Mouse (Mus musculus): ENCODE results near the gene Inpp5b. TPM values are rescaled to one million over a fixed set of nuclear protein-coding genes. Genes with fewer than 3 reads are reported as not detected.

Inpp5b gene
- polyA plus RNA-seq, 1 experiment from 2014 or later = 23.7 TPM

- Histone ChIP-seq H3K4me1 (ENCODE audit: control insufficient read depth, insufficient read depth, low read length) (no peaks in the 10 kb centered on the region), H3K9ac (ENCODE audit: low read depth, low read length) (no peak overlapping the region), H3K4me3 (ENCODE audit: low read depth, low read length) (no peak overlapping the region), H3K27ac (replicated peaks; ENCODE audit: low read depth, low read length) (no peak overlapping the region), H3K9me3 (ENCODE audit: control insufficient read depth, low read length) (no peaks in the 10 kb centered on the region), H3K4me2 (ENCODE audit: low read depth, low read length) (no peak overlapping the region), H3K27me3 (replicated peaks; ENCODE audit: control insufficient read depth, insufficient read depth, low read length) (no peaks in the 10 kb centered on the region), H3K36me3 (ENCODE audit: control insufficient read depth, insufficient read depth, low read length) (peaks cover 80% of the 10 kb centered on the region)
- WGBS = 78% methylated on average over 5 of the region's 5 CpGs
- ATAC-seq (ENCODE audit: low read depth) (no peak), DNase-seq (ENCODE audit: low spot score) (no peak)
These were observed 88.0 kb downstream of the Inpp5b start for GRCm38 (mm10) chr4:124829671-124830070.

- H3K4me3 ChIP-seq (ENCODE audit: low read depth, low read length) = no peak overlapping the region
- peaks cover 65% of the 10 kb centered on the region for H3K36me3 ChIP-seq (ENCODE audit: control insufficient read depth, insufficient read depth, low read length)
- H3K9me3 ChIP-seq (ENCODE audit: control insufficient read depth, low read length) = no peaks in the 10 kb centered on the region
These were observed 91.1 kb downstream of the Inpp5b start for GRCm38 (mm10) chr4:124832796-124833195.

DNA sequence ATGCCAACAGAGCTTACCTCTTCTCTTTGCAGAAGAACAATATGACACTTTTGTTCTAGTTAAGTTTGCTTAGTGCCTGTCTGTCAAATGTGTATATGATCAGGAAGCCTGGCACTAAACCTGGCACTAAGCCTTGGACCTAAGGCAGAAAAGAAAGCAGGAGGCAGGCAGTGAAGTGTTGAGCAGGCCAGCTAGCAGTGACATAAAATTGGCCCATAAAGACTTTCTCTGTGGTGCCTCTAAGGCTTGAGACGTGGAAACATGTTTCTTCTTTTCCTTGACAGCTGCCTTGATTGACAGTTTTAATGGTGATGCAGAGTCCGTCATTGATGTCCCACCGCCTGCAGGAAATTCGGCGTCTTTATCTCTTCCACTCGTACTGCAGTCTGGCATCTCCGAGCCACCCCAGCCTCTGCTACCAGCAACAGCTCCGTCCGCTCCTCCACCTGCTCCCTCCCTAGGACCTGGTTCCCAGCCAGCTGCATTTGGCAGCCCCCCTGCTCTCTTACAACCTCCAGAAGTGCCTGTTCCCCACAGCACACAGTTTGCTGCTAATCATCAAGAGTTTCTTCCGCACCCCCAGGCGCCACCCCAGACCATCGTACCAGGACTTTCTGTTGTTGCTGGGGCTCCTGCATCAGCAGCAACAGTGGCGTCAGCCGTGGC lies 96.5 kb downstream of the Inpp5b start:
- Histone ChIP-seq H3K27me3 (replicated peaks; ENCODE audit: control insufficient read depth, insufficient read depth, low read length) (no peaks in the 10 kb centered on the region), H3K36me3 (ENCODE audit: control insufficient read depth, insufficient read depth, low read length) (peaks cover 65% of the 10 kb centered on the region), H3K9me3 (ENCODE audit: control insufficient read depth, low read length) (no peaks in the 10 kb centered on the region), H3K4me1 (ENCODE audit: control insufficient read depth, insufficient read depth, low read length) (no peaks in the 10 kb centered on the region), H3K27ac (replicated peaks; ENCODE audit: low read depth, low read length) (no peak overlapping the region), H3K4me3 (ENCODE audit: low read depth, low read length) (no peak overlapping the region), H3K4me2 (ENCODE audit: low read depth, low read length) (no peak overlapping the region), H3K9ac (ENCODE audit: low read depth, low read length) (no peak overlapping the region)
- DNase-seq (ENCODE audit: low spot score) (no peak), ATAC-seq (ENCODE audit: low read depth) (no peak)
- WGBS = 91% methylated on average over 14 of the region's 14 CpGs

More at GRCm38 (mm10) chr4:124832796-124833195, 91.1 kb downstream of the Inpp5b start:
- Histone ChIP-seq H3K27ac (replicated peaks; ENCODE audit: low read depth, low read length) (no peak overlapping the region), H3K4me1 (ENCODE audit: control insufficient read depth, insufficient read depth, low read length) (no peaks in the 10 kb centered on the region), H3K27me3 (replicated peaks; ENCODE audit: control insufficient read depth, insufficient read depth, low read length) (no peaks in the 10 kb centered on the region), H3K9ac (ENCODE audit: low read depth, low read length) (no peak overlapping the region), H3K4me2 (ENCODE audit: low read depth, low read length) (no peak overlapping the region)
- no peak for ATAC-seq (ENCODE audit: low read depth)
- 92% methylated on average over 10 of the region's 10 CpGs for WGBS
- DNase-seq (ENCODE audit: low spot score) = no peak

DNA sequence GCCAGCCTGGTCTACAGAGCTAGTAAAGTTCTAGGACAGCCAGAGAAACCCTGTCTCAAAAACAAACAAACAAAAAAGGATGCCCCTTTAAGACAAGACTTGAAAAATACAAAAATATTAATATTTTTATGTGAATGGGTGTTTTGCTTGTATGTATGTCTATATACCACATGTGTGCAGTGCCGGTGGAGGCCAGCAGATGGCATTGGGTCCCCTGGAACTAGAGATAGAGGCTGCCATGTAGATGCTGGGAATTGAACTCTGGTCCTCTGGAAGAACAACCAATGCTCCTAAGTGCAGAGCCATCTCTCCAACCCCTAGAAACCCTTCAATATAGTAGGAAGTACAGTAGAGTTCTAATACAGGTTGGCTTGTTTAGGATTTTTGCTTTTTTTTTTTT lies 99.3 kb downstream of the Inpp5b start:
- no peak for ATAC-seq (ENCODE audit: low read depth)
- H3K36me3 ChIP-seq (ENCODE audit: control insufficient read depth, insufficient read depth, low read length) = peaks cover 69% of the 10 kb centered on the region
- no peaks in the 10 kb centered on the region for H3K9me3 ChIP-seq (ENCODE audit: control insufficient read depth, low read length)
- H3K4me3 ChIP-seq (ENCODE audit: low read depth, low read length) = no peak overlapping the region
- no peaks in the 10 kb centered on the region for H3K27me3 ChIP-seq (replicated peaks; ENCODE audit: control insufficient read depth, insufficient read depth, low read length)
- no peak overlapping the region for H3K9ac ChIP-seq (ENCODE audit: low read depth, low read length)
- no peaks in the 10 kb centered on the region for H3K4me1 ChIP-seq (ENCODE audit: control insufficient read depth, insufficient read depth, low read length)
- H3K4me2 ChIP-seq (ENCODE audit: low read depth, low read length) = no peak overlapping the region
- H3K27ac ChIP-seq (replicated peaks; ENCODE audit: low read depth, low read length) = no peak overlapping the region
- DNase-seq (ENCODE audit: low spot score) = no peak
- 90% methylated on average over 1 of the region's 1 CpGs for WGBS

DNA sequence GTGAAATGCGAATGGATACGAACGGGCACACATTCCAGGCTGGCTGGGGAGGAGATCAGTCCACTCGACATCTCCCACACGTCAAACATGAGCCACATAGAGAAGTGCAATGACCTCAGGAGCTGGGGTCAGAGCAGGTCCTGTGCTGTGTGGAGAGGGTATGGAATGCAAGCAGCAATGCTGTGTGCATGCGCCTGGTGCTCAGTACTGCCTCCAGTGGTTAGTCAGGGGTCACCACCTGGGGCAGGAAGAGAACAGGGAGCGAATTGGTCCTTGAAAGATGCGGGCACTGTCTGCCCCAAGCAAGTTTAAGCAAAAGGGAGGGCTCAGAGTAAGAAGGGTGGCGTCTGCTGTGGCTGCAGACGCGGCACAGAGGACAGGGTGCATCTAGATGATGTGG lies 101.8 kb downstream of the Inpp5b start:
- Histone ChIP-seq H3K4me3 (ENCODE audit: low read depth, low read length) (no peak overlapping the region), H3K27me3 (replicated peaks; ENCODE audit: control insufficient read depth, insufficient read depth, low read length) (no peaks in the 10 kb centered on the region), H3K27ac (replicated peaks; ENCODE audit: low read depth, low read length) (no peak overlapping the region), H3K9me3 (ENCODE audit: control insufficient read depth, low read length) (no peaks in the 10 kb centered on the region), H3K9ac (ENCODE audit: low read depth, low read length) (no peak overlapping the region), H3K4me1 (ENCODE audit: control insufficient read depth, insufficient read depth, low read length) (no peaks in the 10 kb centered on the region), H3K4me2 (ENCODE audit: low read depth, low read length) (no peak overlapping the region), H3K36me3 (ENCODE audit: control insufficient read depth, insufficient read depth, low read length) (peaks cover 62% of the 10 kb centered on the region)
- WGBS = 62% methylated on average over 11 of the region's 11 CpGs
- no peak for DNase-seq (ENCODE audit: low spot score)
- ATAC-seq (ENCODE audit: low read depth) = peak; percentile 62; the same call in 1 of the 2 replicates

GRCm38 (mm10) chr4:124847573-124847972 lies 105.9 kb downstream of the Inpp5b start:
- H3K4me1 ChIP-seq (ENCODE audit: control insufficient read depth, insufficient read depth, low read length) = peaks cover 15% of the 10 kb centered on the region
- 9% methylated on average over 8 of the region's 8 CpGs for WGBS
- no peaks in the 10 kb centered on the region for H3K27me3 ChIP-seq (replicated peaks; ENCODE audit: control insufficient read depth, insufficient read depth, low read length)
- H3K27ac ChIP-seq (replicated peaks; ENCODE audit: low read depth, low read length) = no peak overlapping the region
- peaks cover 37% of the 10 kb centered on the region for H3K36me3 ChIP-seq (ENCODE audit: control insufficient read depth, insufficient read depth, low read length)
- ATAC-seq (ENCODE audit: low read depth) (no peak), DNase-seq (ENCODE audit: low spot score) (peak; percentile 76)
- H3K9ac ChIP-seq (ENCODE audit: low read depth, low read length) = no peak overlapping the region
- H3K4me3 ChIP-seq (ENCODE audit: low read depth, low read length) = no peak overlapping the region
- H3K9me3 ChIP-seq (ENCODE audit: control insufficient read depth, low read length) = no peaks in the 10 kb centered on the region
- H3K4me2 ChIP-seq (ENCODE audit: low read depth, low read length) = no peak overlapping the region

DNA sequence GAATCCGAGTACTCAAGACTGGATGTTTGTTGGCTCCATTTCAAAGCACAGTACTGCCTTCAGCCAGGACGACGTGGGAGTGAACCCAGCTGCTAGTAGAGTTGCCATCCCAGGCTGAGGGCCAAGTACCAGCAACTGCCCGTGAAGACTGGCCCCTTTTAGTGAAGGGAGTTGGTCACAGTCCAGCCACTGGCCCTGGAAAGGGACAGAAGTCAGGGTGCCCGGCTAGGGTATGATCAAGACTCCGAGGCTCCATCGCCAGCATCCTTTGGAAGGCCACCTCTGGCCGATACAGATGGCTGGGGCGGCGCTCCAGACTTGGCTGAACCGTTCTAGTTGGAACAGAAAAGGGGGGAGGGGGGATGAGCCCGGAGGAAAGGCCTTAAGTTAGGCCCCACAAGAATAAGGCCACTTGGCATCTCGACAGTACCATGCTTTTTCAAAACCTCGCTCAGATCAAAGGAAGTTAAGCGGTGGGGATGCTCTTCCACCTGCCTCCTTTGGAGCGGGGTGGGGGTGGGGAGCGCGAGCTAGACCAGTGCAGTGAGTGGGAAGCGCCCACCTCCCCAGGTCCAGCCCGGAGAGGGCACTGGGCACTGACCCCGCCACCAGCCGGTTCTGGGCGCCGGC lies 108.1 kb downstream of the Inpp5b start:
- peaks cover 40% of the 10 kb centered on the region for H3K36me3 ChIP-seq (ENCODE audit: control insufficient read depth, insufficient read depth, low read length)
- peak overlapping the region; percentile 94 for H3K27ac ChIP-seq (replicated peaks; ENCODE audit: low read depth, low read length)
- peak overlapping the region; percentile 94 for H3K4me3 ChIP-seq (ENCODE audit: low read depth, low read length)
- peaks cover 15% of the 10 kb centered on the region for H3K4me1 ChIP-seq (ENCODE audit: control insufficient read depth, insufficient read depth, low read length)
- peak overlapping the region; percentile 76 for H3K4me2 ChIP-seq (ENCODE audit: low read depth, low read length)
- DNase-seq (ENCODE audit: low spot score) (peak; percentile 76), ATAC-seq (ENCODE audit: low read depth) (peak; percentile 20)
- H3K27me3 ChIP-seq (replicated peaks; ENCODE audit: control insufficient read depth, insufficient read depth, low read length) = no peaks in the 10 kb centered on the region
- no peaks in the 10 kb centered on the region for H3K9me3 ChIP-seq (ENCODE audit: control insufficient read depth, low read length)
- peak overlapping the region; percentile 91 for H3K9ac ChIP-seq (ENCODE audit: low read depth, low read length)
- WGBS = 0% methylated on average over 22 of the region's 24 CpGs

DNA sequence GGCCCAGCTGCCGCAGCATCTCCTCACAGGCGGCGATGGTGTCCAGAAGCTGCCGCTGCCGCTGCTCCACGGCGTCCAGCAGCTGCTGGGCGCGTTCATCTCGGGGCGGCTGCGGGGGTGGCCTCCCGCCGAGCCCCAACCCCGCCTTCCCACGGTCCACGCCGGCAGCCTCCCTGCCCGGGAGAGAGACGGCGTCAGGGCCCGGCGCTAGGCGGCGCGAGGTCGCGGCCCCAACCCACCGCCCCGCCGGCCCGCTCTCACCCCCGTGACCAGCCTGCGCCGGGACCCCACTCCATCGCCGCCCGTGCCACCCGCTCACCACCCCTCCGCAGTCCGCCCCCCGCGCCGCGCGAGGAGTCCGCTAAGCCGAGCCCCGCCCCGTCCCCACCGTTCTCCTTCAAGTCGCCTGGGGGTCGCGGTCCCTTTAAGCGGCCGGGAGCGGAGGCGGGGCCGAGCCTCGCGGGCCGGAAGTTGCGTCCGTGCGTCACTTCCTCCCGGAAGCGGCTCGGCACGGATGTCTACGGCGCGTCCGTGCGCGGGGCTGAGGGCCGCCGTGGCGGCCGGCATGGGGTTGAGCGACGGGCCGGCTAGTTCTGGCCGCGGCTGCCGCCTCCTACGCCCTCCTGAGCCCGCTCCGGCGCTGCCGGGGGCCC lies 108.7 kb downstream of the Inpp5b start, which contains the start of gene Yrdc:
Yrdc (plus strand) TSS at position 419 of the 653 bp plus-strand sequence.
- peak; percentile 95 for ATAC-seq (ENCODE audit: low read depth)
- DNase-seq (ENCODE audit: low spot score) = peak; percentile 97
- H3K9me3 ChIP-seq (ENCODE audit: control insufficient read depth, low read length) = no peaks in the 10 kb centered on the region
- no peaks in the 10 kb centered on the region for H3K27me3 ChIP-seq (replicated peaks; ENCODE audit: control insufficient read depth, insufficient read depth, low read length)
- peaks cover 15% of the 10 kb centered on the region for H3K4me1 ChIP-seq (ENCODE audit: control insufficient read depth, insufficient read depth, low read length)
- H3K4me3 ChIP-seq (ENCODE audit: low read depth, low read length) = peak within 1 kb of the TSS; percentile 94
- H3K4me2 ChIP-seq (ENCODE audit: low read depth, low read length) = peak within 1 kb of the TSS; percentile 76
- WGBS = 0% methylated on average over 7 of the region's 90 CpGs
- peaks cover 40% of the 10 kb centered on the region for H3K36me3 ChIP-seq (ENCODE audit: control insufficient read depth, insufficient read depth, low read length)
- H3K9ac ChIP-seq (ENCODE audit: low read depth, low read length) = peak within 1 kb of the TSS; percentile 91
- H3K27ac ChIP-seq (replicated peaks; ENCODE audit: low read depth, low read length) = peak within 1 kb of the TSS; percentile 94

Data from embryonic facial prominence, embryonic 14.5 days (tissue).